Mouse (Mus musculus): ENCODE data around the gene Ift57. TPM values are rescaled to one million over a fixed set of nuclear protein-coding genes. Genes with fewer than 3 reads are reported as not detected.

Ift57 gene
- polyA plus RNA-seq, 1 experiment from 2014 or later, result 40.8 TPM

GRCm38 (mm10) chr16:49713302-49713701 is 14.3 kb downstream of the Ift57 start:
- 85% methylated on average over 3 of the region's 3 CpGs for WGBS
- Histone ChIP-seq H3K4me1 (replicated peaks) (no peaks in the 10 kb centered on the region), H3K4me2 (replicated peaks) (no peak overlapping the region), H3K4me3 (replicated peaks) (no peak overlapping the region), H3K27ac (no peak overlapping the region), H3K36me3 (peaks cover 19% of the 10 kb centered on the region), H3K9me3 (no peaks in the 10 kb centered on the region), H3K9ac (replicated peaks) (no peak overlapping the region), H3K27me3 (no peaks in the 10 kb centered on the region)
- ATAC-seq, result no peak

GRCm38 (mm10) chr16:49720671-49721070 is 21.6 kb downstream of the Ift57 start:
- Histone ChIP-seq H3K36me3 (no peaks in the 10 kb centered on the region), H3K27ac (no peak overlapping the region), H3K9ac (replicated peaks) (no peak overlapping the region), H3K4me2 (replicated peaks) (no peak overlapping the region), H3K4me1 (replicated peaks) (peaks cover 11% of the 10 kb centered on the region), H3K4me3 (replicated peaks) (no peak overlapping the region), H3K27me3 (no peaks in the 10 kb centered on the region), H3K9me3 (no peaks in the 10 kb centered on the region)
- 86% methylated on average over 2 of the region's 2 CpGs for WGBS
- ATAC-seq, result no peak

- 50% methylated on average over 5 of the region's 5 CpGs for WGBS
- no peaks in the 10 kb centered on the region for H3K9me3 ChIP-seq
- no peak overlapping the region for H3K4me3 ChIP-seq (replicated peaks)
- no peak overlapping the region for H3K27ac ChIP-seq
- no peaks in the 10 kb centered on the region for H3K36me3 ChIP-seq
- ATAC-seq, result peak; percentile 65
- peaks cover 11% of the 10 kb centered on the region for H3K4me1 ChIP-seq (replicated peaks)
- H3K4me2 ChIP-seq (replicated peaks), result no peak overlapping the region
- no peak overlapping the region for H3K9ac ChIP-seq (replicated peaks)
- H3K27me3 ChIP-seq, result no peaks in the 10 kb centered on the region
These were observed 22.6 kb downstream of the Ift57 start for GRCm38 (mm10) chr16:49721678-49722077.

- Histone ChIP-seq H3K9me3 (no peaks in the 10 kb centered on the region), H3K4me2 (replicated peaks) (no peak overlapping the region), H3K4me3 (replicated peaks) (no peak overlapping the region), H3K4me1 (replicated peaks) (peaks cover 11% of the 10 kb centered on the region), H3K27me3 (no peaks in the 10 kb centered on the region), H3K9ac (replicated peaks) (no peak overlapping the region), H3K36me3 (no peaks in the 10 kb centered on the region), H3K27ac (no peak overlapping the region)
- WGBS, result 59% methylated on average over 4 of the region's 4 CpGs
- ATAC-seq, result no peak
These were observed 24.2 kb downstream of the Ift57 start for GRCm38 (mm10) chr16:49723222-49723621.

GRCm38 (mm10) chr16:49724232-49724631 is 25.2 kb downstream of the Ift57 start:
- H3K9me3 ChIP-seq, result no peaks in the 10 kb centered on the region
- H3K4me3 ChIP-seq (replicated peaks), result no peak overlapping the region
- no peak for ATAC-seq
- no peak overlapping the region for H3K4me2 ChIP-seq (replicated peaks)
- H3K27ac ChIP-seq, result no peak overlapping the region
- WGBS, result 87% methylated on average over 5 of the region's 5 CpGs
- H3K27me3 ChIP-seq, result no peaks in the 10 kb centered on the region
- H3K4me1 ChIP-seq (replicated peaks), result peaks cover 11% of the 10 kb centered on the region
- no peak overlapping the region for H3K9ac ChIP-seq (replicated peaks)
- no peaks in the 10 kb centered on the region for H3K36me3 ChIP-seq

- H3K27me3 ChIP-seq, result no peaks in the 10 kb centered on the region
- H3K4me2 ChIP-seq (replicated peaks), result no peak overlapping the region
- no peak overlapping the region for H3K27ac ChIP-seq
- H3K4me3 ChIP-seq (replicated peaks), result no peak overlapping the region
- no peak for ATAC-seq
- H3K9ac ChIP-seq (replicated peaks), result no peak overlapping the region
- peaks cover 11% of the 10 kb centered on the region for H3K4me1 ChIP-seq (replicated peaks)
- 88% methylated on average over 2 of the region's 2 CpGs for WGBS
- H3K9me3 ChIP-seq, result no peaks in the 10 kb centered on the region
- no peaks in the 10 kb centered on the region for H3K36me3 ChIP-seq
These were observed 25.9 kb downstream of the Ift57 start for GRCm38 (mm10) chr16:49724931-49725330.

GRCm38 (mm10) chr16:49725446-49725845 is 26.4 kb downstream of the Ift57 start:
- no peaks in the 10 kb centered on the region for H3K9me3 ChIP-seq
- no peak overlapping the region for H3K27ac ChIP-seq
- H3K9ac ChIP-seq (replicated peaks), result no peak overlapping the region
- H3K36me3 ChIP-seq, result no peaks in the 10 kb centered on the region
- peaks cover 11% of the 10 kb centered on the region for H3K4me1 ChIP-seq (replicated peaks)
- H3K27me3 ChIP-seq, result no peaks in the 10 kb centered on the region
- H3K4me3 ChIP-seq (replicated peaks), result no peak overlapping the region
- WGBS, result 92% methylated on average over 5 of the region's 5 CpGs
- ATAC-seq, result no peak
- H3K4me2 ChIP-seq (replicated peaks), result no peak overlapping the region

GRCm38 (mm10) chr16:49726216-49726615 is 27.2 kb downstream of the Ift57 start:
- H3K4me1 ChIP-seq (replicated peaks), result peaks cover 11% of the 10 kb centered on the region
- 70% methylated on average over 3 of the region's 3 CpGs for WGBS
- H3K9ac ChIP-seq (replicated peaks), result no peak overlapping the region
- no peak overlapping the region for H3K4me3 ChIP-seq (replicated peaks)
- ATAC-seq, result no peak
- H3K4me2 ChIP-seq (replicated peaks), result no peak overlapping the region
- no peaks in the 10 kb centered on the region for H3K27me3 ChIP-seq
- H3K36me3 ChIP-seq, result no peaks in the 10 kb centered on the region
- H3K27ac ChIP-seq, result no peak overlapping the region
- no peaks in the 10 kb centered on the region for H3K9me3 ChIP-seq

- 86% methylated on average over 2 of the region's 2 CpGs for WGBS
- no peak overlapping the region for H3K27ac ChIP-seq
- ATAC-seq, result no peak
These were observed 27.7 kb downstream of the Ift57 start for GRCm38 (mm10) chr16:49726761-49727160.

GRCm38 (mm10) chr16:49736536-49736935 is 37.5 kb downstream of the Ift57 start:
- H3K4me2 ChIP-seq (replicated peaks), result no peak overlapping the region
- H3K4me1 ChIP-seq (replicated peaks), result peaks cover 5% of the 10 kb centered on the region; the same call in 1 of the 2 replicates
- no peaks in the 10 kb centered on the region for H3K27me3 ChIP-seq
- no peaks in the 10 kb centered on the region for H3K36me3 ChIP-seq
- no peak overlapping the region for H3K9ac ChIP-seq (replicated peaks)
- no peak overlapping the region for H3K27ac ChIP-seq
- H3K4me3 ChIP-seq (replicated peaks), result no peak overlapping the region
- 93% methylated on average over 9 of the region's 9 CpGs for WGBS
- no peaks in the 10 kb centered on the region for H3K9me3 ChIP-seq
- ATAC-seq, result no peak

More at GRCm38 (mm10) chr16:49726761-49727160, 27.7 kb downstream of the Ift57 start:
- peaks cover 9% of the 10 kb centered on the region for H3K4me1 ChIP-seq (replicated peaks)
- no peak overlapping the region for H3K4me2 ChIP-seq (replicated peaks)
- no peaks in the 10 kb centered on the region for H3K27me3 ChIP-seq
- no peaks in the 10 kb centered on the region for H3K36me3 ChIP-seq
- H3K9ac ChIP-seq (replicated peaks), result no peak overlapping the region
- H3K4me3 ChIP-seq (replicated peaks), result no peak overlapping the region
- no peaks in the 10 kb centered on the region for H3K9me3 ChIP-seq

GRCm38 (mm10) chr16:49747360-49747759 is 48.3 kb downstream of the Ift57 start:
- Histone ChIP-seq H3K9me3 (no peaks in the 10 kb centered on the region), H3K4me3 (replicated peaks) (no peak overlapping the region), H3K36me3 (0 out of 2 replicates have a peak, but pooled peaks cover 3% of the 10 kb centered on the region), H3K4me1 (replicated peaks) (no peaks in the 10 kb centered on the region), H3K9ac (replicated peaks) (no peak overlapping the region), H3K27ac (no peak overlapping the region), H3K27me3 (no peaks in the 10 kb centered on the region), H3K4me2 (replicated peaks) (no peak overlapping the region)
- 92% methylated on average over 2 of the region's 2 CpGs for WGBS
- no peak for ATAC-seq

- 21% methylated on average over 1 of the region's 1 CpGs for WGBS
- Histone ChIP-seq H3K4me2 (replicated peaks) (no peak overlapping the region), H3K27me3 (no peaks in the 10 kb centered on the region), H3K27ac (peak overlapping the region; percentile 35), H3K4me1 (replicated peaks) (peaks cover 8% of the 10 kb centered on the region), H3K9me3 (no peaks in the 10 kb centered on the region), H3K36me3 (no peaks in the 10 kb centered on the region), H3K4me3 (replicated peaks) (no peak overlapping the region), H3K9ac (replicated peaks) (no peak overlapping the region)
- peak; percentile 17; the same call in 1 of the 2 replicates for ATAC-seq
These were observed 53.9 kb downstream of the Ift57 start for GRCm38 (mm10) chr16:49752906-49753305.

GRCm38 (mm10) chr16:49753318-49753717 is 54.3 kb downstream of the Ift57 start:
- no peak overlapping the region for H3K4me3 ChIP-seq (replicated peaks)
- ATAC-seq, result peak; percentile 90
- WGBS, result 23% methylated on average over 3 of the region's 3 CpGs
- no peak overlapping the region for H3K4me2 ChIP-seq (replicated peaks)
- H3K27me3 ChIP-seq, result no peaks in the 10 kb centered on the region
- peak overlapping the region; percentile 35; the same call in 1 of the 2 replicates for H3K27ac ChIP-seq
- H3K4me1 ChIP-seq (replicated peaks), result peaks cover 8% of the 10 kb centered on the region
- H3K9ac ChIP-seq (replicated peaks), result no peak overlapping the region
- no peaks in the 10 kb centered on the region for H3K36me3 ChIP-seq
- no peaks in the 10 kb centered on the region for H3K9me3 ChIP-seq

Data from midbrain, embryonic 13.5 days (tissue).